Mouse (Mus musculus): ENCODE data around the gene Clcf1. TPM values are rescaled to one million over a fixed set of nuclear protein-coding genes. Genes with fewer than 3 reads are reported as not detected.

Gene Clcf1
- total and polyA plus RNA-seq, 3 experiments, result 0.42 to 2.3 TPM; not detected in 1

- no peaks in the 10 kb centered on the region for H3K9me3 ChIP-seq (replicated peaks; ENCODE audit: insufficient read depth, low read length)
Observed at GRCm38 (mm10) chr19:4232186-4232572, 18.1 kb downstream of the Clcf1 start.

GRCm38 (mm10) chr19:4232651-4233050 lies 18.6 kb downstream of the Clcf1 start:
- DNase-seq (ENCODE audit: low read depth, low spot score), result no peak
- TF ChIP-seq USF2 (IDR thresholded peaks at IDR 0.05; ENCODE audit: borderline replicate concordance in 1 of 2, insufficient read depth in 1 of 2, low read depth in 1 of 2, low read length in 2 of 2), result no peak
- no peak for TF ChIP-seq RAD21 (IDR thresholded peaks at IDR 0.05; ENCODE audit: low read depth, low read length)
- no peak for TF ChIP-seq ZNF384 (IDR thresholded peaks at IDR 0.05; ENCODE audit: low read depth, low read length)
- no peak for TF ChIP-seq TCF12 (IDR thresholded peaks at IDR 0.05; ENCODE audit: low read depth, low read length)
- TF ChIP-seq GABPA (IDR thresholded peaks at IDR 0.05; ENCODE audit: low read depth, low read length), result no peak
- no peak for TF ChIP-seq MAX (IDR thresholded peaks at IDR 0.05; ENCODE audit: low read length)
- no peak for TF ChIP-seq CHD2 (IDR thresholded peaks at IDR 0.05; ENCODE audit: low read length)
- no peak for TF ChIP-seq MAFK (IDR thresholded peaks at IDR 0.05; ENCODE audit: borderline replicate concordance, low read depth, low read length)
- no peak for TF ChIP-seq MEF2A (IDR thresholded peaks at IDR 0.05; ENCODE audit: extremely low read depth, insufficient replicate concordance, low read depth, low read length, poor library complexity, severe bottlenecking)
- no peak for TF ChIP-seq TAL1 (IDR thresholded peaks at IDR 0.05; ENCODE audit: low read length)
- TF ChIP-seq ETS1 (IDR thresholded peaks at IDR 0.05; ENCODE audit: low read depth, low read length), result no peak
- TF ChIP-seq MXI1 (IDR thresholded peaks at IDR 0.05; ENCODE audit: low read depth, low read length), result no peak
- no peak for TF ChIP-seq CHD1 (IDR thresholded peaks at IDR 0.05; ENCODE audit: low read depth, low read length)
- no peak for TF ChIP-seq POLR2A (IDR thresholded peaks at IDR 0.05; ENCODE audit: control insufficient read depth in 1 of 2, insufficient read depth in 1 of 2, low read depth in 1 of 2, low read length in 2 of 2, poor library complexity in 1 of 2)
- no peak for TF ChIP-seq E2F4 (IDR thresholded peaks at IDR 0.05; ENCODE audit: borderline replicate concordance, low read depth, low read length)
- no peak for TF ChIP-seq CTCF (IDR thresholded peaks at IDR 0.05 in 2 of 3, conservative IDR thresholded peaks at IDR 0.05 in 1 of 3; ENCODE audit: control insufficient read depth in 1 of 3, insufficient read depth in 1 of 3, low read depth in 2 of 3, low read length in 3 of 3, poor library complexity in 1 of 3, severe bottlenecking in 1 of 3)
- TF ChIP-seq USF1 (IDR thresholded peaks at IDR 0.05; ENCODE audit: low read depth, low read length), result no peak
- TF ChIP-seq SMC3 (IDR thresholded peaks at IDR 0.05; ENCODE audit: low read depth, low read length), result no peak
- TF ChIP-seq ZKSCAN1 (IDR thresholded peaks at IDR 0.05; ENCODE audit: low read depth, low read length), result no peak
- TF ChIP-seq ZMIZ1 (IDR thresholded peaks at IDR 0.05; ENCODE audit: low read depth, low read length), result no peak
- Histone ChIP-seq H3K9me3 (replicated peaks; ENCODE audit: insufficient read depth, low read length) (no peaks in the 10 kb centered on the region), H3K27me3 (ENCODE audit: control insufficient read depth in 1 of 2, insufficient read depth in 2 of 2, low read length in 2 of 2) (0 out of 4 replicates have a peak, but pooled peaks cover 0 to 2% of the 10 kb centered on the region in 2 experiments), H3K4me3 (ENCODE audit: control insufficient read depth in 1 of 2, insufficient read depth in 1 of 2, low read depth in 2 of 2, low read length in 2 of 2) (peak overlapping the region in 1 of 2 experiments; percentile 93; a peak in 2 of 4 replicates), H3K4me1 (ENCODE audit: control insufficient read depth in 1 of 2, insufficient read depth in 2 of 2, low read length in 2 of 2) (peaks cover 2 to 27% of the 10 kb centered on the region in 2 experiments; a peak in 3 of 4 replicates), H3K27ac (ENCODE audit: control insufficient read depth, low read depth, low read length) (no peak overlapping the region), H3K36me3 (ENCODE audit: control insufficient read depth in 1 of 2, insufficient read depth in 2 of 2, low read length in 2 of 2) (peaks cover 0 to 11% of the 10 kb centered on the region in 2 experiments; a peak in 2 of 4 replicates), H3K9ac (ENCODE audit: control insufficient read depth, low read depth, low read length, poor library complexity, severe bottlenecking) (peak overlapping the region; percentile 71), H3K79me2 (ENCODE audit: control insufficient read depth, insufficient read depth, low read length, poor library complexity) (peaks cover 2% of the 10 kb centered on the region; the same call in 1 of the 2 replicates)

More at GRCm38 (mm10) chr19:4232186-4232572, 18.1 kb downstream of the Clcf1 start:
- Histone ChIP-seq H3K4me1 (ENCODE audit: control insufficient read depth in 1 of 2, insufficient read depth in 2 of 2, low read length in 2 of 2) (peaks cover 2 to 29% of the 10 kb centered on the region in 2 experiments; a peak in 3 of 4 replicates), H3K9ac (ENCODE audit: control insufficient read depth, low read depth, low read length, poor library complexity, severe bottlenecking) (peak overlapping the region; percentile 71), H3K79me2 (ENCODE audit: control insufficient read depth, insufficient read depth, low read length, poor library complexity) (peaks cover 2% of the 10 kb centered on the region; the same call in 1 of the 2 replicates), H3K27me3 (ENCODE audit: control insufficient read depth in 1 of 2, insufficient read depth in 2 of 2, low read length in 2 of 2) (no peaks in the 10 kb centered on the region), H3K36me3 (ENCODE audit: control insufficient read depth in 1 of 2, insufficient read depth in 2 of 2, low read length in 2 of 2) (peaks cover 0 to 11% of the 10 kb centered on the region in 2 experiments; a peak in 2 of 4 replicates), H3K27ac (ENCODE audit: control insufficient read depth, low read depth, low read length) (peak overlapping the region; percentile 52), H3K4me3 (ENCODE audit: control insufficient read depth in 1 of 2, insufficient read depth in 1 of 2, low read depth in 2 of 2, low read length in 2 of 2) (peak overlapping the region; percentile 71 to 93)
- peak; percentile 80 for DNase-seq (ENCODE audit: low read depth, low spot score)
- no peak for TF ChIP-seq SMC3 (IDR thresholded peaks at IDR 0.05; ENCODE audit: low read depth, low read length)
- no peak; the same call in 1 of the 2 replicates for TF ChIP-seq SIN3A (IDR thresholded peaks at IDR 0.05; ENCODE audit: low read length)
- no peak for TF ChIP-seq NRF1 (IDR thresholded peaks at IDR 0.05; ENCODE audit: insufficient read depth, low read depth, low read length, poor library complexity, severe bottlenecking)
- no peak for TF ChIP-seq CTCF (IDR thresholded peaks at IDR 0.05 in 2 of 3, conservative IDR thresholded peaks at IDR 0.05 in 1 of 3; ENCODE audit: control insufficient read depth in 1 of 3, insufficient read depth in 1 of 3, low read depth in 2 of 3, low read length in 3 of 3, poor library complexity in 1 of 3, severe bottlenecking in 1 of 3)
- no peak for TF ChIP-seq MYC (IDR thresholded peaks at IDR 0.05; ENCODE audit: low read depth, low read length)
- TF ChIP-seq RCOR1 (IDR thresholded peaks at IDR 0.05; ENCODE audit: low read depth, low read length), result no peak
- TF ChIP-seq ZMIZ1 (IDR thresholded peaks at IDR 0.05; ENCODE audit: low read depth, low read length), result no peak
- no peak for TF ChIP-seq KAT2A (conservative IDR thresholded peaks at IDR 0.05; ENCODE audit: low read depth, low read length)
- no peak for TF ChIP-seq HCFC1 (IDR thresholded peaks at IDR 0.05; ENCODE audit: low read depth, low read length)
- no peak for TF ChIP-seq TCF12 (IDR thresholded peaks at IDR 0.05; ENCODE audit: low read depth, low read length)
- no peak for TF ChIP-seq POLR2AphosphoS2 (IDR thresholded peaks at IDR 0.05; ENCODE audit: low read length)

Data from MEL (cell line).